Mouse (Mus musculus): Measurements from ENCODE around the gene Mdh1b. TPM values are rescaled to one million over a fixed set of nuclear protein-coding genes. Genes with fewer than 3 reads are reported as not detected.

Mdh1b gene
- total RNA-seq, 2 experiments from 2014 or later, result 1.1 to 1.5 TPM

DNA sequence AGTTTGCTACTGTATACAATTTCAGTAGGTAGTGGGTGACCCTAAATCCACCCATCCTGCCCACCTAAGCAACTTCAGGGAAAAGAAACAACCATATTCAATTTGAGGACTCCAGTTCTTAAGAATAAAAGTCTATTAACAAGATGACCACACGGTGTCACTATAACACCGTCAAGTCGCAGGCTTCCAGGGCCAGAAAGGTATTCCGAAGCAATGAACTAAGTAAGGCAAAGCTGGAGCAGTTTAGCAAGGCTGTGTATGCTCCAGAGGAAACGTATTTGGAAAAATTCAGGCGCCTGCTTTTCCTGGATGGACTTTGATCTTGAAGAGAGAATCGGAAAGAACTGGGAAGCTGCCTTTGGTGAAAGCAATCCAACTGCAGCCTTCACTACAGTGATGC, 70.5 kb downstream of the Mdh1b start:
- peak; percentile 29 to 37 for DNase-seq (ENCODE audit: low spot score in 2 of 2)

DNA sequence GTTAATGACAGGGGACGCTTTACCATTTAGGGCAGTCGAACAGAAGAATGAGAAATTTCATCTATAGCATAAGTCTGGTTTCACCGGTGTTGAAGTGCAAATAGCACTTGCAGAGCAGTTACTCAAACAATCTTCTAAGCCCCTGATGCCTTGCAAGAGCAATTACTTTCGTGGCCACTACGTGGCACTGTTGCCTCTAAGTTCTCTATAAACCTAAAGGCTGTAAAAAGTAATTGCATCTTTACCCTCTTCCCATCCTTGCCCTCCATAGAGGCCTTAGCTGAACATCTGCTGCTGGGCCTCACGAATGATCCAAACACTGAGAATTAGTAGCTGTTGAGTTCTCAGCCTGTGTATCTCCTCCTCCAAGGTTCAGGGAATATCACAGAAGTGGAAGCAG, 72.1 kb downstream of the Mdh1b start:
- peak; percentile 72 to 77 for DNase-seq (ENCODE audit: low spot score in 2 of 2)

Other genes starting within 250 kb of the Mdh1b start
- gene Gm39653, start 114.3 kb downstream of the Mdh1b start, total RNA-seq (2021), result under 1 TPM in 1 of 2 experiments, not detected in 1; 0.67 TPM
- not detected for gene Dytn, start 43.4 kb downstream of the Mdh1b start, total RNA-seq (2021)
- 10 to 100 TPM; 20.0 to 23.5 TPM for gene Fastkd2, start 296 bp upstream of the Mdh1b start, total RNA-seq (2021)
- gene 4933402D24Rik, start 38.9 kb upstream of the Mdh1b start, total RNA-seq (2021), result under 1 TPM; 0.19 to 0.35 TPM